Mouse (Mus musculus): ENCODE measurements around the gene Ascl2.

GRCm38 (mm10) chr7:142959752-142960151, 9.3 kb downstream of the Ascl2 start:
- TF ChIP-seq CTCF (conservative IDR thresholded peaks at IDR 0.05; ENCODE audit: insufficient read depth, insufficient read length, low read depth, low read length) = no peak
- no peak for TF ChIP-seq POLR2A (IDR thresholded peaks at IDR 0.05; ENCODE audit: low read depth, low read length)
